Mouse (Mus musculus): Measurements from ENCODE around the gene Fam167b.
"Not testable (repeated sequence)": the region's sequence is repeated elsewhere in the genome, so short reads cannot be mapped to it uniquely, and the experiment has no call there.

Gene Fam167b

DNA sequence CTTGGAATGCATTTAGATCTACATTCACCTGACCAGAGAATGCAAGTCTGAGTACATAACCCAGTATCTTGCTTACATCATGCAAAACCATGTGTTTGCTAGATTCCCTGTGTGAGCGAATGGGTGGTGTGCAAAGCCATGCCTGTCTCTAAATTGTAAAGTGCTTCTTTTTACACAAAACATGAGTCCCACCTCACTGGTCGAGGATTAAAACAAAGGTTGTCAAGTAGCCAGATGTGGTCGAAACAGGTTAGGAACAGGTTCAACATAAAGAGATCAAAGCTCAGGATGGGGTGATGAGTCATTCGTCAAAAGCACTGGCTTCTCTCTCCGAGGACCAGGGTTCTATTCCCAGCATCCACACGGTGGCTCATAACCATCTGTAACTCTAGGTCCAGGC lies 13.2 kb downstream of the Fam167b start:
- in situ Hi-C loops (cut with MboI; ENCODE audit: low sequenced_read_pairs) = no loop called here

DNA sequence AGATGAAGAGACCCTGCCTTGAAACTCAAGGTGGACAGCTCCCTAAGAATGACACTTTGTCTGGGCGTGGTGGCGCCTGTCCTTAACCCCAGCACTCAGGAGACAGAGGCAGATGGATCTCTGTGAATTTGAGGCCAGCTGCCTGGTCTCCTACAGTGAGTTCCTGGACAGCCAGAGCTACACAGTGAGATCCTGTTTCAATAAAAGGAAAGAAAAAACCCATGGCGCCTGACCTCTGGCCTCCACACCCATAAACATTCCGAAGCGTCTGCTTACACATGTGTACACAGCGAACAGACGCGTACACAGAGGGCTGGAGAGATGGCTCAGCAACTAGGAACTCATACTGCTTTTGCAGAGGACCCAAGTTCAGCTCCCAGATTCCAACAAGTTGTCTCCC lies 14.6 kb downstream of the Fam167b start:
- in situ Hi-C loops (cut with MboI; ENCODE audit: low sequenced_read_pairs) = no loop called here

GRCm38 (mm10) chr4:129561184-129561583 lies 17.2 kb downstream of the Fam167b start:
- in situ Hi-C loops (cut with MboI; ENCODE audit: low sequenced_read_pairs) = no loop called here

GRCm38 (mm10) chr4:129558321-129558955 lies 19.9 kb downstream of the Fam167b start:
- in situ Hi-C loops (cut with MboI; ENCODE audit: low sequenced_read_pairs) = no loop called here

- in situ Hi-C loops (cut with MboI; ENCODE audit: low sequenced_read_pairs) = no loop called here
Observed at GRCm38 (mm10) chr4:129557256-129557808, 21.0 kb downstream of the Fam167b start.

DNA sequence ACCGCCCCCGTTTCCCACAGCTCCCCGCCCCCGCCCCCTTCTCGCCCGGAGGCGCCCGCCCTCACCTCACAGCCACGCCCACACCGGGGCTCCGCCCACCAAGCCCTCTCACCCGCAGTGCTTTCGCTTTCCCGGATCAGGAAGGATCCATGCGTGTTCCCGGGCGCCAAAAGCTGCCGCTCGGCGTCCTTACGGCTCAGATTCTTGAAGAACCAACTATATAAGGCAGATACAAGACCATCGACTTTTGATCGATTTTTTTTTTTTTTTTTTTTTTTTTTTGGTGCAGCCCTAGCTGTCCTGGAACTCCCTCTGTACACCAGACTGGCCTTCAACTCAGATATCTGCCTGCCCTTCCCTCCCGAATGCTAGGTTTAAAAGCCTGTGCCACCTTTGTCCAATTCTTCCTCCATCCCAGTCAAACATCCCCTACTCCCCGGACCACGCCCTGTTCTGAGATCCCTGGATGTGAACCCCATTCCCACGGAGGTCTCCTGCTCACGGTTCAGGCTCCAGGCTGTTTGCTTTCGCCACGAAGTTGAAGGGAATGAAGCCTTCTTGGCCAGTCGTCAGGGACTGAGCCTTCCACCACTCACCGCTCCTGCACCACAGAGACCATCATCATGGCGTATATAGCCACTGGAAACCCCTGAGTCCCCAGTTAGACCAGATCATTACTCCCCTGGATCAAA lies 21.7 kb downstream of the Fam167b start:
- in situ Hi-C loops (cut with MboI; ENCODE audit: low sequenced_read_pairs) = no loop called here

GRCm38 (mm10) chr4:129555862-129556531 lies 22.4 kb downstream of the Fam167b start:
- in situ Hi-C loops (cut with MboI; ENCODE audit: low sequenced_read_pairs) = no loop called here

- in situ Hi-C loops (cut with MboI; ENCODE audit: low sequenced_read_pairs) = no loop called here
Observed at GRCm38 (mm10) chr4:129555421-129555861, 22.9 kb downstream of the Fam167b start.

DNA sequence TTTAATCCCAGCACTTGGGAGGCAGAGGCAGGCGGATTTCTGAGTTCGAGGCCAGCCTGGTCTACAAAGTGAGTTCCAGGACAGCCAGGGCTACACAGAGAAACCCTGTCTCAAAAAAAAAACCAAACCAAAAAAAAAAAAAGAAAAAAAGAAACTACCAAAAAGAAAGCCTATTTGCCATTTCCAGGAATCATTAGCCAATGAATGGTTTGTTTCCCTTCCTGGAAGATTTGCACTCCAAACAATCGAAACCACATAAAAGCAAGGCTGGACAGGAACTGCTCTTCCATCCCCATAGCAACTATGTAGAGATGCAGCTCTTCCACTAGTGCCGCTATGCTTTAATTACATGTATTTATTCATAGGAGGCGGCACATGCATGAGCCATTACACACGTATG lies 23.8 kb downstream of the Fam167b start:
- in situ Hi-C loops (cut with MboI; ENCODE audit: low sequenced_read_pairs) = not testable (repeated sequence)

- in situ Hi-C loops (cut with MboI; ENCODE audit: low sequenced_read_pairs) = no loop called here
Observed at GRCm38 (mm10) chr4:129550295-129550694, 28.1 kb downstream of the Fam167b start.

GRCm38 (mm10) chr4:129549306-129549705 lies 29.0 kb downstream of the Fam167b start:
- in situ Hi-C loops (cut with MboI; ENCODE audit: low sequenced_read_pairs) = loop anchor here (10.0 kb wide), 1 partner anchor 55 kb away; the partner anchor contains the start of genes Eif3i and Tmem234

GRCm38 (mm10) chr4:129547631-129548030 lies 30.7 kb downstream of the Fam167b start:
- in situ Hi-C loops (cut with MboI; ENCODE audit: low sequenced_read_pairs) = loop anchor here (10.0 kb wide), 1 partner anchor 57 kb away; the partner anchor contains the start of genes Eif3i and Tmem234

DNA sequence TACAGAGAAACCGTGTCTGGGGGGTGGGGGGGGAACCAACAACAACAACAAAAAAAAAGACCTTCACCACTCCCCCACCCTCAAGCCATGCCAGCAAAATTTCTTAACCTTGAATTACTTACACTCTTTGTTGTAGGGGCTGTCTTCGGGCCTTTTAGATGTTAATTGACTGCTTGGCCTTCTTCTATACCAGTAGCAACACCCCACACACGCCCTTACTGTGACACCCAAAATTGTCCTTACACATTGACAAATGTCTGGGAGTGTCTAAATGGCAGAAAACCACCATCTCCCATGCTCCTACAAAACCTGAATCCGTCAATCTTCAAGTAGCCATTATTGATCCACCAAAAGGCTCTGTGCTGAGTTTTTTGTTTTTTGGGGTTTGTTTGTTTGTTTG lies 34.2 kb downstream of the Fam167b start:
- in situ Hi-C loops (cut with MboI; ENCODE audit: low sequenced_read_pairs) = loop anchor here (10.0 kb wide), 1 partner anchor 61 kb away; the partner anchor contains the start of genes Eif3i and Tmem234

DNA sequence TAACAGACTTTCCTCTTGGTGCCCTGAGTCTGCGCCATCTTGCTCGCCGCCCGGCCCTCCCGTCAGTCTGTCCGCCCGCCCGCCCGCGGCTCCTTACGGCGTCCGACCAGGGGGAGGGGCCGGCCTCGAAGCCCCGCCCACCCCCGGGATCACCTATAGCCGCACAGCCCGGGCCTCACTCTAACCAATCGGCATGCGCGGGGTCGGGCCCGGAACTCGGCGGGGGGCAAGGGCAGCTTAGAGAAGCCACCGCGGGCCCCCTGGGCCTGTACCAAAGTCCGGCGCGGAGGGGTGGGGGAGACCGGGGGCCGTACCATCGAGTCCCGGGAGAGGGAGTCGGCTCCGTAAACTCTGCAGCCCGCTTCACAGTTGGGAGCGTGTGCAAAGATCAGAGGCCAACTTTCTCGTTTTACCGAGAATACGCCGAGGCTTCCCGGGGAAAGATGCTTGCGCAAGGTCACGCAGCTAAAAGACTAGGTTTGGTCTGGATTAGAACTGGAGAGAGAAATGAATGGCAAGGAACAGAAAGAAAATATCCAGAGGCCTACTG lies 35.7 kb downstream of the Fam167b start, which contains the start of gene Hdac1:
Gene Hdac1, minus strand, starts transcription at position 122 of the 550 bp plus-strand sequence.
- in situ Hi-C loops (cut with MboI; ENCODE audit: low sequenced_read_pairs) = loop anchor here (10.0 kb wide), 1 partner anchor 62 kb away; the partner anchor contains the start of genes Eif3i and Tmem234

- in situ Hi-C loops (cut with MboI; ENCODE audit: low sequenced_read_pairs) = loop anchor here (10.0 kb wide), 1 partner anchor 63 kb away; the partner anchor contains the start of genes Eif3i and Tmem234
Observed at GRCm38 (mm10) chr4:129541868-129542591, 36.3 kb downstream of the Fam167b start.

- in situ Hi-C loops (cut with MboI; ENCODE audit: low sequenced_read_pairs) = loop anchor here (10.0 kb wide), 1 partner anchor 65 kb away; the partner anchor contains the start of genes Eif3i and Tmem234
Observed at GRCm38 (mm10) chr4:129540012-129540411, 38.3 kb downstream of the Fam167b start.

- in situ Hi-C loops (cut with MboI; ENCODE audit: low sequenced_read_pairs) = not testable (repeated sequence)
Observed at GRCm38 (mm10) chr4:129528901-129529300, 49.4 kb downstream of the Fam167b start.

Measured in CH12F3 (cell line).